Mouse (Mus musculus): ENCODE results near the gene Krtap5-1. TPM values are rescaled to one million over a fixed set of nuclear protein-coding genes. Genes with fewer than 3 reads are reported as not detected.

The Krtap5-1 gene
- not detected in 4 replicates for total RNA-seq (2023; ENCODE audit: inconsistent age)

GRCm38 (mm10) chr7:142297018-142297417 is at the start of gene Krtap5-1:
Gene Krtap5-1 (minus strand): TSS chr7:142297118.

GRCm38 (mm10) chr7:142303249-142303648 is 6.3 kb upstream of the Krtap5-1 start, which contains the start of gene Krtap5-4:
Gene Krtap5-4 (plus strand): TSS chr7:142303549.

GRCm38 (mm10) chr7:142274263-142274662 is 22.7 kb downstream of the Krtap5-1 start, which contains the start of gene Gm4559:
Gene Gm4559 (minus strand): TSS chr7:142274363.

GRCm38 (mm10) chr7:142258254-142258653 is 38.7 kb downstream of the Krtap5-1 start, which contains the start of gene Gm2431:
Gene Gm2431 (minus strand): TSS chr7:142258354.

Other genes starting within 250 kb of the Krtap5-1 start
- gene Mob2, start 236.1 kb downstream of the Krtap5-1 start, total RNA-seq (2023; ENCODE audit: inconsistent age): 34.0 to 35.6 TPM (median 34.9 TPM) in 4 replicates
- 2.3 to 4.8 TPM (median 3.5 TPM) in 4 replicates for gene Dusp8, start 201.3 kb downstream of the Krtap5-1 start, total RNA-seq (2023; ENCODE audit: inconsistent age)
- not detected in 4 replicates for gene Gm45618, start 176.4 kb downstream of the Krtap5-1 start, total RNA-seq (2023; ENCODE audit: inconsistent age)
- gene Gm39115, start 161.1 kb downstream of the Krtap5-1 start, total RNA-seq (2023; ENCODE audit: inconsistent age): not detected in 4 replicates
- gene Gm45337, start 152.5 kb downstream of the Krtap5-1 start, total RNA-seq (2023; ENCODE audit: inconsistent age): not detected in 4 replicates
- not detected in 4 replicates for gene Gm29735, start 140.0 kb downstream of the Krtap5-1 start, total RNA-seq (2023; ENCODE audit: inconsistent age)
- gene Gm4553, start 131.4 kb downstream of the Krtap5-1 start, total RNA-seq (2023; ENCODE audit: inconsistent age): not detected in 4 replicates
- gene Krtap5-2, start 121.1 kb downstream of the Krtap5-1 start, total RNA-seq (2023; ENCODE audit: inconsistent age): not detected in 4 replicates
- gene Gm10153, start 106.7 kb downstream of the Krtap5-1 start, total RNA-seq (2023; ENCODE audit: inconsistent age): not detected in 4 replicates
- not detected in 4 replicates for gene Krtap5-3, start 95.8 kb downstream of the Krtap5-1 start, total RNA-seq (2023; ENCODE audit: inconsistent age)
- not detected in 4 replicates for gene Gm7579, start 85.3 kb downstream of the Krtap5-1 start, total RNA-seq (2023; ENCODE audit: inconsistent age)
- gene Krtap5-5, start 67.1 kb downstream of the Krtap5-1 start, total RNA-seq (2023; ENCODE audit: inconsistent age): not detected in 4 replicates
- gene Gm40460, start 56.0 kb downstream of the Krtap5-1 start, total RNA-seq (2023; ENCODE audit: inconsistent age): not detected in 4 replicates
- gene Gm2431, start 38.8 kb downstream of the Krtap5-1 start, total RNA-seq (2023; ENCODE audit: inconsistent age): not detected in 4 replicates
- gene Gm4559, start 22.8 kb downstream of the Krtap5-1 start, total RNA-seq (2023; ENCODE audit: inconsistent age): not detected in 4 replicates
- gene Krtap5-4, start 6.4 kb upstream of the Krtap5-1 start, total RNA-seq (2023; ENCODE audit: inconsistent age): not detected in 4 replicates
- not detected in 4 replicates for gene Ifitm10, start 76.6 kb upstream of the Krtap5-1 start, total RNA-seq (2023; ENCODE audit: inconsistent age)
- gene Gm49369, start 85.5 kb upstream of the Krtap5-1 start, total RNA-seq (2023; ENCODE audit: inconsistent age): 1.1 TPM in 1 of 4 replicates, not detected in the others
- gene Ctsd, start 90.9 kb upstream of the Krtap5-1 start, total RNA-seq (2023; ENCODE audit: inconsistent age): 73.4 to 77.8 TPM (median 75.5 TPM) in 4 replicates
- not detected in 4 replicates for gene Syt8, start 137.7 kb upstream of the Krtap5-1 start, total RNA-seq (2023; ENCODE audit: inconsistent age)
- 2.8 to 8.6 TPM (median 4.6 TPM) in 4 replicates for gene Tnni2, start 144.7 kb upstream of the Krtap5-1 start, total RNA-seq (2023; ENCODE audit: inconsistent age)
- gene Lsp1, start 163.7 kb upstream of the Krtap5-1 start, total RNA-seq (2023; ENCODE audit: inconsistent age): 819 to 878 TPM (median 864 TPM) in 4 replicates
- 27.0 to 41.7 TPM (median 32.3 TPM) in 4 replicates for gene Tnnt3, start 201.7 kb upstream of the Krtap5-1 start, total RNA-seq (2023; ENCODE audit: inconsistent age)
- 13.5 to 17.6 TPM (median 15.9 TPM) in 4 replicates for gene Mrpl23, start 235.6 kb upstream of the Krtap5-1 start, total RNA-seq (2023; ENCODE audit: inconsistent age)

All from B cell, adult (primary cell).